Mouse (Mus musculus) cortical plate, adult 2 months (tissue): ENCODE measurements around the gene Rab5b.

Experiments used
- CTCF ChIP-seq: fragments of 200-500 bp; IDR thresholded peaks from 2 replicates; pipeline ENCODE4 v1.5.1; 2011; ENCODE audit warnings: mild to moderate bottlenecking, control low read depth, low read length; ENCODE audit not compliant: insufficient read depth; ENCODE audit errors: extremely low read depth
- POLR2A ChIP-seq: fragments of 200-500 bp; IDR thresholded peaks from 2 replicates; pipeline ENCODE4 v1.6.1; 2011; ENCODE audit warnings: mild to moderate bottlenecking, low read length, control low read depth; ENCODE audit not compliant: insufficient read depth; ENCODE audit errors: extremely low read depth

- no peak for TF ChIP-seq CTCF
- no peak for TF ChIP-seq POLR2A
Measured at GRCm38 (mm10) chr10:128659490-128659889, 36.6 kb downstream of the Rab5b start.
